Mouse (Mus musculus) forebrain, embryonic 15.5 days (tissue): ENCODE measurements around the gene Lrrd1. TPM values are rescaled to one million over a fixed set of nuclear protein-coding genes. Genes with fewer than 3 reads are reported as not detected.
"Not testable (repeated sequence)": the region's sequence is repeated elsewhere in the genome, so short reads cannot be mapped to it uniquely, and the experiment has no call there.

Experiments used
- ATAC-seq: fragments of 200-750 bp; cut with Nextera tagmentation; replicated peaks from 2 replicates; pipeline ENCODE4 v1.8.0; 2017; ENCODE audit warnings: mild to moderate bottlenecking, moderate TSS enrichment, moderate library complexity
- H3K27ac ChIP-seq: fragments of 300-500 bp; sonication (generic); replicated peaks from 2 replicates; pipeline ENCODE4 v1.5.1; 2015; ENCODE audit warnings: mild to moderate bottlenecking, inconsistent platforms
- H3K27me3 ChIP-seq: fragments of 300-500 bp; sonication (generic); 2 replicates; pipeline ENCODE4 v1.6.1; 2015; ENCODE audit warnings: inconsistent platforms
- H3K36me3 ChIP-seq: fragments of 300-500 bp; sonication (generic); 2 replicates; pipeline ENCODE4 v1.6.1; 2015; ENCODE audit warnings: mild to moderate bottlenecking, inconsistent platforms
- H3K4me1 ChIP-seq: fragments of 300-500 bp; sonication (generic); 2 replicates; pipeline ENCODE4 v1.6.1; 2015; ENCODE audit warnings: inconsistent platforms
- H3K4me2 ChIP-seq: fragments of 300-500 bp; sonication (generic); replicated peaks from 2 replicates; pipeline ENCODE4 v1.6.1; 2015; ENCODE audit warnings: mild to moderate bottlenecking, inconsistent platforms
- H3K4me3 ChIP-seq: fragments of 300-500 bp; sonication (generic); 2 replicates; pipeline ENCODE4 v1.5.1; 2015; ENCODE audit warnings: mild to moderate bottlenecking, inconsistent platforms
- H3K9ac ChIP-seq: fragments of 300-500 bp; sonication (generic); replicated peaks from 2 replicates; pipeline ENCODE4 v1.6.1; 2015; ENCODE audit warnings: mild to moderate bottlenecking, inconsistent platforms
- H3K9me3 ChIP-seq: fragments of 300-500 bp; sonication (generic); 2 replicates; pipeline ENCODE4 v1.6.1; 2016; ENCODE audit warnings: inconsistent platforms
- WGBS: fragments of 180-500 bp; shearing (Covaris S2); methylation state at CpG from one replicate; pipeline ENCODE4 v1.1.7; 2015; ENCODE audit warnings: mixed read lengths; 5-methylcytosine and 5-hydroxymethylcytosine counted together
- polyA plus RNA-seq: library from polyadenylated mRNA; unstranded; fragments of >200 nt; fragmentation: Nextera tagmentation; extraction: Ambion mirVana; gene quantifications from 2 replicates; pipeline ENCODE4 v1.2.1, GENCODE M21; 2015

Gene Lrrd1
- 0.11 and 0.18 TPM in 2 replicates for polyA plus RNA-seq

GRCm38 (mm10) chr5:3845026-3845425 lies at the start of gene Lrrd1:
Gene Lrrd1 (plus strand): TSS chr5:3845173.
- Histone ChIP-seq H3K4me3 (peak within 1 kb of the TSS; percentile 34), H3K36me3 (peaks cover 17% of the 10 kb centered on the region), H3K27me3 (no peaks in the 10 kb centered on the region), H3K27ac (no peak within 1 kb of the TSS), H3K4me2 (peak within 1 kb of the TSS; percentile 53), H3K9ac (peak within 1 kb of the TSS; percentile 33), H3K4me1 (0 out of 2 replicates have a peak, but pooled peaks cover 5% of the 10 kb centered on the region), H3K9me3 (no peaks in the 10 kb centered on the region)
- peak; percentile 35 for ATAC-seq
- 9% methylated on average over 24 of the region's 24 CpGs for WGBS

- not testable (repeated sequence) for H3K9ac ChIP-seq, H3K4me3 ChIP-seq, H3K27me3 ChIP-seq, H3K4me2 ChIP-seq, H3K9me3 ChIP-seq, ATAC-seq, H3K36me3 ChIP-seq, H3K27ac ChIP-seq
- WGBS: 100% methylated on average over 2 of the region's 2 CpGs
- H3K4me1 ChIP-seq: peaks cover 22% of the 10 kb centered on the region
Measured at GRCm38 (mm10) chr5:3797101-3797500, 47.9 kb upstream of the Lrrd1 start.

GRCm38 (mm10) chr5:3798656-3799055 lies 46.3 kb upstream of the Lrrd1 start:
- not testable (repeated sequence) for H3K4me2 ChIP-seq, H3K4me3 ChIP-seq, H3K27me3 ChIP-seq, H3K36me3 ChIP-seq, H3K9me3 ChIP-seq, H3K9ac ChIP-seq, ATAC-seq, H3K27ac ChIP-seq
- peaks cover 24% of the 10 kb centered on the region for H3K4me1 ChIP-seq

- no peaks in the 10 kb centered on the region for H3K36me3 ChIP-seq
- 78% methylated on average over 1 of the region's 1 CpGs for WGBS
- no peaks in the 10 kb centered on the region for H3K9me3 ChIP-seq
Measured at GRCm38 (mm10) chr5:3800041-3800440, 44.9 kb upstream of the Lrrd1 start.

GRCm38 (mm10) chr5:3800881-3801280 lies 44.1 kb upstream of the Lrrd1 start:
- Histone ChIP-seq H3K9ac (no peak overlapping the region), H3K27me3 (no peaks in the 10 kb centered on the region), H3K27ac (no peak overlapping the region), H3K4me2 (peak overlapping the region; percentile 27; the same call in 1 of the 2 replicates), H3K36me3 (no peaks in the 10 kb centered on the region), H3K4me3 (no peak overlapping the region), H3K9me3 (no peaks in the 10 kb centered on the region), H3K4me1 (peaks cover 37% of the 10 kb centered on the region)
- WGBS: 80% methylated on average over 4 of the region's 4 CpGs
- ATAC-seq: no peak

More at GRCm38 (mm10) chr5:3800041-3800440, 44.9 kb upstream of the Lrrd1 start:
- Histone ChIP-seq H3K4me2 (no peak overlapping the region), H3K27me3 (no peaks in the 10 kb centered on the region), H3K27ac (no peak overlapping the region), H3K4me3 (no peak overlapping the region), H3K4me1 (peaks cover 32% of the 10 kb centered on the region), H3K9ac (no peak overlapping the region)
- no peak for ATAC-seq

- H3K27me3 ChIP-seq: no peaks in the 10 kb centered on the region
- H3K4me1 ChIP-seq: peaks cover 37% of the 10 kb centered on the region
- no peaks in the 10 kb centered on the region for H3K36me3 ChIP-seq
- 4% methylated on average over 18 of the region's 18 CpGs for WGBS
- peak overlapping the region; percentile 89 for H3K4me2 ChIP-seq
- peak overlapping the region; percentile 88 for H3K9ac ChIP-seq
- peak overlapping the region; percentile 93 for H3K4me3 ChIP-seq
- peak overlapping the region; percentile 93 for H3K27ac ChIP-seq
- H3K9me3 ChIP-seq: no peaks in the 10 kb centered on the region
- peak; percentile 2; the same call in 1 of the 2 replicates for ATAC-seq
Measured at GRCm38 (mm10) chr5:3801672-3802432, 43.1 kb upstream of the Lrrd1 start.

GRCm38 (mm10) chr5:3802433-3803291 lies 42.3 kb upstream of the Lrrd1 start, which contains the start of the genes Ankib1 and Krit1:
Gene Ankib1 (minus strand): TSS chr5:3802925.
Gene Krit1 (plus strand): TSS chr5:3803184.
- H3K9me3 ChIP-seq: no peaks in the 10 kb centered on the region
- H3K4me2 ChIP-seq: peak within 1 kb of the TSS; percentile 89
- peak within 1 kb of the TSS; percentile 88 for H3K9ac ChIP-seq
- WGBS: under 1% methylated on average over 100 of the region's 109 CpGs
- peak within 1 kb of the TSS; percentile 93 for H3K4me3 ChIP-seq
- peaks cover 37% of the 10 kb centered on the region for H3K4me1 ChIP-seq
- no peaks in the 10 kb centered on the region for H3K27me3 ChIP-seq
- no peaks in the 10 kb centered on the region for H3K36me3 ChIP-seq
- ATAC-seq: peak; percentile 97
- H3K27ac ChIP-seq: peak within 1 kb of the TSS; percentile 93

GRCm38 (mm10) chr5:3803292-3804165 lies 41.4 kb upstream of the Lrrd1 start:
- peak; percentile 85 for ATAC-seq
- no peaks in the 10 kb centered on the region; the same call in 1 of the 2 replicates for H3K36me3 ChIP-seq
- peak overlapping the region; percentile 93 for H3K27ac ChIP-seq
- no peaks in the 10 kb centered on the region for H3K27me3 ChIP-seq
- peaks cover 37% of the 10 kb centered on the region for H3K4me1 ChIP-seq
- peak overlapping the region; percentile 88 for H3K9ac ChIP-seq
- peak overlapping the region; percentile 93 for H3K4me3 ChIP-seq
- under 1% methylated on average over 36 of the region's 36 CpGs for WGBS
- H3K4me2 ChIP-seq: peak overlapping the region; percentile 89
- H3K9me3 ChIP-seq: no peaks in the 10 kb centered on the region

GRCm38 (mm10) chr5:3808472-3808871 lies 36.5 kb upstream of the Lrrd1 start:
- WGBS: 94% methylated on average over 1 of the region's 1 CpGs

GRCm38 (mm10) chr5:3834107-3834506 lies 10.9 kb upstream of the Lrrd1 start:
- no peak overlapping the region for H3K27ac ChIP-seq
- peaks cover 59% of the 10 kb centered on the region for H3K36me3 ChIP-seq
- 0 out of 2 replicates have a peak, but pooled peaks cover 4% of the 10 kb centered on the region for H3K9me3 ChIP-seq
- ATAC-seq: no peak
- no peak overlapping the region for H3K4me3 ChIP-seq
- no peak overlapping the region for H3K9ac ChIP-seq
- H3K4me2 ChIP-seq: no peak overlapping the region
- H3K4me1 ChIP-seq: no peaks in the 10 kb centered on the region
- 91% methylated on average over 1 of the region's 1 CpGs for WGBS
- H3K27me3 ChIP-seq: no peaks in the 10 kb centered on the region

More at GRCm38 (mm10) chr5:3808472-3808871, 36.5 kb upstream of the Lrrd1 start:
- Histone ChIP-seq H3K4me3 (no peak overlapping the region), H3K4me2 (no peak overlapping the region), H3K36me3 (peaks cover 24% of the 10 kb centered on the region), H3K27me3 (no peaks in the 10 kb centered on the region), H3K9me3 (no peaks in the 10 kb centered on the region), H3K27ac (no peak overlapping the region), H3K9ac (no peak overlapping the region), H3K4me1 (peaks cover 14% of the 10 kb centered on the region)
- no peak for ATAC-seq

GRCm38 (mm10) chr5:3870161-3870560 lies 25.2 kb downstream of the Lrrd1 start:
- WGBS: 82% methylated on average over 4 of the region's 4 CpGs
- Histone ChIP-seq H3K4me2 (no peak overlapping the region), H3K4me1 (no peaks in the 10 kb centered on the region), H3K36me3 (no peaks in the 10 kb centered on the region), H3K27ac (no peak overlapping the region), H3K9me3 (no peaks in the 10 kb centered on the region), H3K4me3 (no peak overlapping the region), H3K9ac (no peak overlapping the region), H3K27me3 (no peaks in the 10 kb centered on the region)
- ATAC-seq: no peak
